Mouse (Mus musculus) urinary bladder, adult 18-20 months (tissue): Measurements from ENCODE around the gene Actr5.

ENCODE experiments used
- DNase-seq, 2 experiments: peaks; one replicate each; pipeline ENCODE4 v3.0.0; 2022; ENCODE audit warnings: low spot score in 2 of 2, mixed read lengths in 2 of 2

Gene Actr5

DNA sequence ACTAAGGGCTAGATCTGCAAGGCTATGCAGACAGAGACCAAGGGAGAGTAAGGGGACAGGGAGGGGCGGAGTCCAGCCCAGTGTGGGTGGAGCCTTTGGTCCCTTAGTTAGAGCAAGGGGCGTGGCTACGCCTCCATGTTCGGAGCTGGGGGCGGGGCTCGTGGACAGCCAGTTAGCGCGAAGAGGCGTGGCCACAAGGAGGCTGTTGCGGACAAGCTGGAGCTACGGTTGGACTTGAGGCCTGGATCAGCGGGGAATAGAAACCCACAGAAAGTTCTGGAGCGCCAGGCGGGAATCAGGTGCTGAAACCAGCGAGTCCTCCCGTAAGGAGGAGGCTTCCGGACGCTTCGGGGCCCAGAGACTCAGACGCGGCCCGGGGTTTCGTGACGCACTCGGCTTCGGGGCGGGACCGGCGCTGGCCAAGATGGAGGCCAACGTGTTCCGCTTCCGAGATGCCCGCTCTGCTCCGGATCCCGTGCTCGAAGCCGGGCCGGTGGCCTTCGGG is at the start of gene Actr5:
Gene Actr5 (plus strand): TSS at position 171 of the 505 bp plus-strand sequence.
- peak; percentile 85 to 91 for DNase-seq

GRCm38 (mm10) chr2:158579979-158580378 is 44.7 kb upstream of the Actr5 start:
- DNase-seq: no peak

DNA sequence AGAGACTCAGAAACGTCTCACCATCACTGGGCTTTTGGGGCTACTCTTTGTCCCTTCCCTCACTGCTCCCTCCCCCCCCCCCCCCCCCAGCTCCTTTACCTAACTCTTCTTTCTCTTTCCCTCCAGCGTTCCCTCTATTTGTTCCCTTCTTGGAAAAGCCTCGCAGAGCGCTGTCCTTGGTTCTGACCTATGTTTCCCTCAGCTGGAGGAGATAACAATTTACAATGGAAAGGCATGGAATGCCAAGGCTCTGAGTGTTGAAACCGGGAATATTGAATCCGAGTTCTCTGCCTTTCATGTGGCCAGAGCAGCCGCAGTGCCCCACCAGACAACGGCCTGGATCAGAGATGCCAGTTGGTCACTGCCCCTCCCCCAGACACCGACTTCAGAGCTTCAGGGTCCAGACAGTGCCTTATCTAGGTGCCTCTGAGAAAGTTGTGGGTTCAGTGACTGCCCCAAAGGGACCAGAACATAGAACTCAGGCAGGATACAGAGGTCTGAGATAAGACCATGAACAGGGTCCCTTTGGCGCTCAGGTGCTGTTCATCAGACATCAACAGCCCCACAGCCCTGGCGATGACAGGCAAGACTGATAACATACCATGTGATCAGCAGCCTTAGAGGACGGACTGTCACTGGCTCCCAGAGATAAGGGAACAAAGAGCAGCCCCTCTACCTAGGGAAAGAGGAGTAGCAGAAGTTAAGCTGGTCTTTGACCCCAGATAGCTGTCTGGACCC is 39.9 kb upstream of the Actr5 start:
- DNase-seq: no peak

- DNase-seq: no peak
These were observed 36.0 kb upstream of the Actr5 start for GRCm38 (mm10) chr2:158588524-158589271.

DNA sequence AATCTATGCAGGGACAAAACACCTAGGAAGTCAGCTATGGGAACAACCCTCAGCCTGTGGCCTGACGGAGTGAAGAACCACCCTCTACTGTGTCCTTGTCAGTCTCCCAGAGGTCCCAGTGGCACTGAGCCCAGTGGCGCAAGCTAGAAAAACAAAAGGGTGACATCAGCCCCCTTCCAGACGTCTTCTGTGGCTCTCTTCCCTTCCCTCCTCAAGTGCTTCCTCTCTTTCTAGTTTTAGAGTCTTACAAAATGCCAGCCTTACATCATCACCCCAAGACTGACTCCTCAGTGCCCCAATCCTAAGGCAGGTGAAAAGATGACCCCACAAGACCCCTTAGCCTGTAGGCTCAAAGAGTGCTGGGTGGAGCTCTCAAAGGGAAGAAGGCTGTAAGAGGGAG is 34.2 kb upstream of the Actr5 start:
- DNase-seq: no peak

GRCm38 (mm10) chr2:158591286-158591685 is 33.4 kb upstream of the Actr5 start:
- no peak for DNase-seq

DNA sequence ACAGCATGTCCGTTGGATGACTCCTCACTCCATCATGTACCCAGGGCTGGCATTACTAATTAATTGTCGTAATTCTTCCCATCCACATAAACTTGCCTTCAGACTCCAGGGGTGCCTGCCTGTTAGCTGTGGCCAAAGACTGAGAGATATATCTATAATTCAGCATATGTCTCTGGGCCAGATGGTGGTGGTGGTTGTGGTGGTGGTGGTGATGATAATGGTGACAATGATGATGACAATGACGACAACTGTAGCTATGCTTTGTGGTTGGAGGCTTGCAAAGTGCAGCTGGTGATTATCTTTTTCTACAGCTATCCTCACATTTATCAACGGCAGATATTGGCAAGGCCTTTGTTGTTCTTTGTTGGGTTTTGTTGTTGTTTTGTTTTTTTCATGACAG is 31.3 kb upstream of the Actr5 start:
- DNase-seq: no peak

DNA sequence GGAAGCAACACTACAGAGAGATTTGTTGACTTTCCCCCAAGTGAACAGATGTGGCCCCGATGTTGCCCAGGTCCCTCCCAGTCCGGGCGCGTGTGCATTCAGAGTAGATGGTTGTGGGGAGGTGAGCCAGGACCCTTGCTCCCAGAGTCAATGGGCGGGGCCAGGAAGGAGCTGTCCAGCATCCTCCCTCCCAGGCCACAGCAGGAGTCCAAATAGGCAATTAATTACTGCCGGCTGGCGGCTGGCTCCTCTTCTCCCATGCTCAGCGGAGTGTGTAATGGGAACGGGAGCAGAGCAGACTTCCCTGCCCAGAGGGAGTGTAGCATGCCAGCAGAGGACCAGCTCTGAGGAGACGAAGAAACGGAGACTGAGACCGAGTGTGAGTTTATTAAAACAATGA is 29.6 kb upstream of the Actr5 start:
- DNase-seq: no peak

DNA sequence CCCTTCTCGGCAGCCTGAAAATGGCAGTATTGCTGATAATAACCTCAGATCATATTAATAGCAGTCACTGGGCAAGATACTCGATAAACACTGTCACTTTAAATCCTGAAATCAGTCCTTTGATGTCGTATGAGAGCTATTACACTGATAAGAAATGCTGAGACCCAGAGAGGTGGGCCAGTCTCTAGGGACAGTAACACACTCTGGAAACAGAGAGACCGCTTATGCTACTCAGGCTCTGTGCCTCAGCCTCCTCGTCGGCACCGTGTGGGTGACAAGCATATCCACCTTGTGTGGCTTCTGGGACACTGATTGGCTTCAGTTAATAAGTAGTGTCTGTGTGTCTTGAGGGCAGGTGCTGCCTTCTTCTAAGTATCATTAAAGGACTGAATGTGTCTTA is 29.1 kb upstream of the Actr5 start:
- DNase-seq: no peak

GRCm38 (mm10) chr2:158596803-158597202 is 27.9 kb upstream of the Actr5 start:
- DNase-seq: no peak

GRCm38 (mm10) chr2:158600517-158600916 is 24.2 kb upstream of the Actr5 start:
- DNase-seq: no peak

GRCm38 (mm10) chr2:158601326-158601725 is 23.4 kb upstream of the Actr5 start:
- no peak for DNase-seq

GRCm38 (mm10) chr2:158602663-158603062 is 22.0 kb upstream of the Actr5 start:
- no peak for DNase-seq

- DNase-seq: no peak
These were observed 18.1 kb upstream of the Actr5 start for GRCm38 (mm10) chr2:158606511-158606964.

DNA sequence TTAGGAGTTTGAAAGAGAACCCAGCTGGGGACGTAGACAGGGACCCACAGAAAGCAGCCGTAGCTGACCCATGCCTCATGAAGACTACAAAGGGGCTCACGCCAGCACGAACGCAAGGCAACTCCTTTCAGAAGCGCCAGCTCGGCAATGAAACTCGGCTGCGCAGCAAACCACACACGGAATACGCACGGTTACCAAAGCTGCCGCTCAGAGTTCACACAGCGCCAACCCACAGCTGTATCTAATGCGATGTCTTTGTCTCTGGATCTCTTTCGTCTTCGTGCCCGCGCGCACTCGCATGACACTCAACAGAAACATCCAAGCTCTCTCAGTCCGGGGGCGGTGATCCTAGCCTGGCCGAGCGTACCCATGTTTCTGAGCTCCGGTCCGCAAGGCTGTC is 15.0 kb upstream of the Actr5 start:
- no peak for DNase-seq

GRCm38 (mm10) chr2:158610488-158611325 is 14.0 kb upstream of the Actr5 start, which contains the start of gene Slc32a1:
Slc32a1 (plus strand) TSS chr2:158610767.
- DNase-seq: no peak

DNA sequence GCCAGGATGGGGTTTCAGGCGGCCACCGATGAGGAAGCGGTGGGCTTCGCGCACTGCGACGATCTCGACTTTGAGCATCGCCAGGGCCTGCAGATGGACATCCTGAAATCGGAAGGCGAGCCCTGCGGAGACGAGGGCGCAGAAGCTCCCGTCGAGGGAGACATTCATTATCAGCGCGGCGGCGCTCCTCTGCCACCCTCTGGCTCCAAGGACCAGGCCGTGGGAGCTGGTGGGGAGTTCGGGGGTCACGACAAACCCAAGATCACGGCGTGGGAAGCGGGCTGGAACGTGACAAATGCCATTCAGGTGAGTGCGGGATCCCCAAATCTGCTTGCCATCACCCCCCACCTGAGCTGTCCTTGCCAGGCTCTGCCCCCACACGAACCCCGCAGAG is 13.4 kb upstream of the Actr5 start:
- DNase-seq: no peak

GRCm38 (mm10) chr2:158611726-158612670 is 12.7 kb upstream of the Actr5 start:
- no peak for DNase-seq

GRCm38 (mm10) chr2:158612671-158613250 is 11.9 kb upstream of the Actr5 start:
- DNase-seq: no peak
